ENCODE assay signal across 8 mouse cellular contexts in genomic region chr1:163929636-163930457, GRCm38 (mm10). TPM values are rescaled to one million over a fixed set of nuclear protein-coding genes. Genes with fewer than 3 reads are reported as not detected.
A peak's percentile ranks its signal among the peaks of the same experiment; 100 is the strongest.
DNase-seq lines count a peak whose midpoint lies in the region; ATAC-seq lines count a peak whose summit lies in the region.

No protein-coding gene starts in this region.

- peaks cover 7% of the 10 kb centered on the region for H3K4me1 ChIP-seq in intestine, embryonic 14.5 days (replicated peaks; ENCODE audit: control insufficient read depth, insufficient read depth, low read length)

- 0% methylated on average over 68 of the region's 77 CpGs for WGBS in intestine, embryonic 14.5 days

- H3K27ac ChIP-seq in intestine, embryonic 14.5 days (ENCODE audit: low read depth): peak overlapping the region; percentile 76

- peak; percentile 93 for ATAC-seq in intestine, embryonic 14.5 days (replicated peaks; ENCODE audit: low FRiP score, low TSS enrichment, low read depth)

- no peaks in the 10 kb centered on the region for H3K9me3 ChIP-seq in intestine, embryonic 14.5 days (ENCODE audit: control insufficient read depth, low read length)

- H3K4me3 ChIP-seq in intestine, embryonic 14.5 days (ENCODE audit: low read depth, low read length): peak overlapping the region; percentile 79

- H3K36me3 ChIP-seq in intestine, embryonic 14.5 days (ENCODE audit: control insufficient read depth, insufficient read depth, low read length): peaks cover 17% of the 10 kb centered on the region

- DNase-seq in adrenal gland, adult 18-20 months (ENCODE audit: low spot score in 2 of 2): peak; percentile 81 to 84
- peak; percentile 93 for DNase-seq in embryo, embryonic 11 days
- DNase-seq in gastrocnemius, postnatal 25 days: peak; percentile 83
- peak; percentile 98 for DNase-seq in intestine, embryonic 14.5 days (ENCODE audit: low spot score)
- DNase-seq in left cerebral cortex, postnatal 14 days (ENCODE audit: low spot score in 2 of 2): peak; percentile 88 to 93
- peak; percentile 93 for DNase-seq in mesoderm, embryonic 11.5 days (ENCODE audit: low read depth, low spot score)
- peak; percentile 80 to 84 for DNase-seq in right cerebral cortex, postnatal 36 days (ENCODE audit: low spot score in 2 of 2)
- peak; percentile 91 for DNase-seq in yolk sac, embryonic 10.5 days (ENCODE audit: low spot score)

- intact Hi-C loops in left cerebral cortex, postnatal 14 days (cut with DNase I): no loop called here

- H3K4me2 ChIP-seq in intestine, embryonic 14.5 days (ENCODE audit: low read length): peak overlapping the region; percentile 80

- peak overlapping the region; percentile 90 for H3K9ac ChIP-seq in intestine, embryonic 14.5 days (ENCODE audit: low read length)

- no peaks in the 10 kb centered on the region for H3K27me3 ChIP-seq in intestine, embryonic 14.5 days (replicated peaks; ENCODE audit: control insufficient read depth, insufficient read depth, low read length)

RNA-seq across cellular contexts. Expression of gene Scyl3, which starts 0.9 kb away (rescaled TPM):
- total RNA-seq in adrenal gland, adult 18-20 months (2021): 10 to 100 TPM; 14.3 to 16.5 TPM
- 1 to 10 TPM; 4.0 to 4.7 TPM for total RNA-seq in gastrocnemius, postnatal 25 days (2021)
- 15.7 and 18.5 TPM in 2 replicates for polyA plus RNA-seq in intestine, embryonic 14.5 days (2014; fragmentation: Nextera tagmentation; extraction: Ambion mirVana)
- 10 to 100 TPM; 20.9 to 25.0 TPM for total RNA-seq in left cerebral cortex, postnatal 14 days (2021)

Comparison
In these comparisons a context has a peak if more than half of its experiments do, and no peak if none do; other contexts are left out.
1. Peak in every context shown above with its lines: DNase-seq, ATAC-seq, H3K4me3 ChIP-seq and H3K27ac ChIP-seq.